Mouse (Mus musculus) myocyte (in vitro differentiated cells): Measurements from ENCODE around the gene Mtss1l. TPM values are rescaled to one million over a fixed set of nuclear protein-coding genes. Genes with fewer than 3 reads are reported as not detected.
A peak's percentile ranks its signal among the peaks of the same experiment; 100 is the strongest.
"Not testable (repeated sequence)": the region's sequence is repeated elsewhere in the genome, so short reads cannot be mapped to it uniquely, and the experiment has no call there.

ENCODE experiments used
- H3K27me3 ChIP-seq: one replicate; pipeline ENCODE4 v1.6.1; 2011; ENCODE audit not compliant: control insufficient read depth, insufficient read depth, insufficient read length
- H3K36me3 ChIP-seq: one replicate; pipeline ENCODE4 v1.6.1; 2011; ENCODE audit not compliant: control insufficient read depth, insufficient read depth
- H3K4me2 ChIP-seq: one replicate; pipeline ENCODE4 v1.6.1; 2011; ENCODE audit warnings: low read depth, control low read depth
- H3K4me3 ChIP-seq: one replicate; pipeline ENCODE4 v1.5.1; 2011; ENCODE audit warnings: mild to moderate bottlenecking, control low read depth, moderate library complexity
- H3K79me2 ChIP-seq: one replicate; pipeline ENCODE4 v1.6.1; 2011; ENCODE audit not compliant: control insufficient read depth, insufficient read depth
- H3ac ChIP-seq: one replicate; pipeline ENCODE4 v1.6.1; 2011; ENCODE audit not compliant: control insufficient read depth, insufficient read length
- CEBPB ChIP-seq: IDR thresholded peaks from 2 replicates; pipeline ENCODE4 v1.6.1; 2011; ENCODE audit warnings: mild to moderate bottlenecking, moderate library complexity; ENCODE audit not compliant: poor library complexity, insufficient read depth, severe bottlenecking
- E2F4 ChIP-seq: IDR thresholded peaks from one replicate; pipeline ENCODE4 v1.6.1; 2011; ENCODE audit warnings: mild to moderate bottlenecking, control low read depth, moderate library complexity; ENCODE audit not compliant: insufficient read depth
- MAX ChIP-seq: IDR thresholded peaks from one replicate; pipeline ENCODE4 v1.6.1; 2011; ENCODE audit warnings: low read depth, mild to moderate bottlenecking, control low read depth
- MYOD1 ChIP-seq, 3 experiments: IDR thresholded peaks; one replicate each; pipeline ENCODE4 v1.6.1; 2011; ENCODE audit warnings: control low read depth in 2 of 3, low read depth in 2 of 3, mild to moderate bottlenecking in 2 of 3, moderate library complexity in 1 of 3; ENCODE audit not compliant: insufficient read length in 2 of 3, control insufficient read depth in 1 of 3
- MYOG ChIP-seq, 3 experiments: IDR thresholded peaks; one replicate each; pipeline ENCODE4 v1.6.1; 2011; ENCODE audit warnings: control low read depth in 2 of 3, low read depth in 2 of 3, mild to moderate bottlenecking in 2 of 3; ENCODE audit not compliant: insufficient read length in 2 of 3, control insufficient read depth in 1 of 3, insufficient read depth in 1 of 3
- POLR2A ChIP-seq: IDR thresholded peaks from one replicate; pipeline ENCODE4 v1.6.1; 2011; ENCODE audit warnings: low read depth, mild to moderate bottlenecking, control low read depth, moderate library complexity; ENCODE audit not compliant: insufficient read length
- POLR2AphosphoS2 ChIP-seq: IDR thresholded peaks from one replicate; pipeline ENCODE4 v1.6.1; 2011; ENCODE audit warnings: low read depth, control low read depth; ENCODE audit not compliant: insufficient read length
- REST ChIP-seq: IDR thresholded peaks from one replicate; pipeline ENCODE4 v1.6.1; 2011; ENCODE audit warnings: mild to moderate bottlenecking, control low read depth, moderate library complexity; ENCODE audit not compliant: insufficient read depth, insufficient read length
- SRF ChIP-seq: IDR thresholded peaks from one replicate; pipeline ENCODE4 v1.6.1; 2011; ENCODE audit warnings: low read depth; ENCODE audit not compliant: control insufficient read depth, insufficient read length
- TCF12 ChIP-seq: IDR thresholded peaks from one replicate; pipeline ENCODE4 v1.6.1; 2011; ENCODE audit warnings: mild to moderate bottlenecking, control low read depth; ENCODE audit not compliant: poor library complexity, insufficient read depth, severe bottlenecking
- TCF3 ChIP-seq: IDR thresholded peaks from one replicate; pipeline ENCODE4 v1.6.1; 2011; ENCODE audit warnings: low read depth, control low read depth; ENCODE audit not compliant: insufficient read length
- USF1 ChIP-seq: IDR thresholded peaks from one replicate; pipeline ENCODE4 v1.6.1; 2011; ENCODE audit warnings: low read depth, mild to moderate bottlenecking, control low read depth, moderate library complexity
- polyA plus RNA-seq: library from polyadenylated mRNA; unstranded; fragments of >200 nt; fragmentation: generic; extraction: Trizol; gene quantifications from one replicate; pipeline ENCODE4 v1.2.1, GENCODE M21; 2012; ENCODE audit warnings: missing spikeins

Mtss1l gene
- polyA plus RNA-seq, 1 experiment, result 108 TPM

GRCm38 (mm10) chr8:110785366-110785765 lies 64.1 kb downstream of the Mtss1l start:
- TF ChIP-seq E2F4 (no peak), USF1 (no peak), SRF (no peak), MYOD1 (IDR thresholded peaks at IDR 0.05; ENCODE audit: control insufficient read depth in 1 of 3, insufficient read length in 2 of 3, low read depth in 2 of 3) (no peak), TCF3 (no peak), REST (no peak), TCF12 (no peak), POLR2A (no peak), POLR2AphosphoS2 (no peak)
- Histone ChIP-seq H3K36me3 (no peaks in the 10 kb centered on the region), H3K27me3 (no peaks in the 10 kb centered on the region), H3K4me3 (no peak overlapping the region), H3K4me2 (no peak overlapping the region), H3K79me2 (peaks cover 25% of the 10 kb centered on the region), H3ac (no peak overlapping the region)

- H3K27me3 ChIP-seq, H3K4me3 ChIP-seq, H3K4me2 ChIP-seq, H3ac ChIP-seq, H3K36me3 ChIP-seq: not testable (repeated sequence)
- H3K79me2 ChIP-seq, result peaks cover 24% of the 10 kb centered on the region
These were observed 65.2 kb downstream of the Mtss1l start for GRCm38 (mm10) chr8:110786501-110786900.

GRCm38 (mm10) chr8:110786934-110787333 lies 65.7 kb downstream of the Mtss1l start:
- Histone ChIP-seq H3K27me3 (no peaks in the 10 kb centered on the region), H3ac (no peak overlapping the region), H3K79me2 (peaks cover 20% of the 10 kb centered on the region), H3K4me2 (peak overlapping the region; percentile 26), H3K36me3 (no peaks in the 10 kb centered on the region), H3K4me3 (no peak overlapping the region)
- TF ChIP-seq POLR2AphosphoS2 (no peak), POLR2A (no peak), SRF (no peak)

DNA sequence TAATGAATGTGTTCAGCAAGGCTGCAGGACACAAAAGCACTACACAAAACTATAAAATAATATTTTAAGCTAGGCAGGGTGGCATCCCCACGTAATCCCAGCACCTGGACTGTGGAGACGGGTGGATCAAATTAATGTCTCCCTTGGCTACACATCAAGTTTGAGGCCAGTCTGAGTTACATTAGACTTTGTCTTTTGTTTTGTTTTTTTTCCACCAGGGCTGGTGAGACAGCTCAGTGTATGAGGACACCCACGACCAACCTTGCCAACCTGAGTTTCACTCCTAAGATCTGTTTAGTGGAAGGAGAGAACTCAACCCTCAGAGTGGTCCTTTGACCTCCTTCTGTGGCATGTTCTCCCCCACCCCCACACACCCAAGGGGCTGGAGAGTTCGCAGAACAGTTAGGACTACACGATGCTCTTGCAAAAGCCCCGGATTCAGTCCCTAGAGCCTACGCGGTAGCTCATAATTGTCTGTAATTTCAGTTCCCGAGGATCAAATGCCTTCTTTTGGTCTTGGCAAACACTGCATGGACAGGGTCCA lies 66.2 kb downstream of the Mtss1l start:
- Histone ChIP-seq H3ac (no peak overlapping the region), H3K36me3 (no peaks in the 10 kb centered on the region), H3K79me2 (peaks cover 16% of the 10 kb centered on the region), H3K4me3 (no peak overlapping the region), H3K27me3 (no peaks in the 10 kb centered on the region), H3K4me2 (peak overlapping the region; percentile 26)
- no peak for TF ChIP-seq MAX
- no peak for TF ChIP-seq TCF12
- no peak for TF ChIP-seq POLR2AphosphoS2
- TF ChIP-seq SRF, result no peak

DNA sequence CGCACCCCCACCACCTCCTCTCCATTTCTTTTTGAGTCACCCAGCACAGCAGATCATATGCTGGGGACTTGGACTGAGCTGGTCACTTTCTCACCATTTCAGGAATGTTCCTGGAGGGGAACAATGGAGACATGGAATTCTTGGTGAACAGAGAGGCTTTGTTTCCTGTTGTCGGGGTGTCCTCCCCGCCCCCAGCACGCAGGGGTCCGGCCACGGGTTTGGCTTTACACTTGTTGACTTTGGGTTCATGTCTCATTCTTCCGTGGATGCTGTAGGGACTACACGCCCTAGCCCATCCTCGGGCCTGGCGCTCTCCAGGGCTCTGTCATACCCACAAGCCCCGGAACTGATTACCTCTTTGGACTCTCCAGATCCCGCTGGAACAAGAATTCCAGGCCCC lies 67.7 kb downstream of the Mtss1l start:
- no peaks in the 10 kb centered on the region for H3K36me3 ChIP-seq
- peak overlapping the region; percentile 69 for H3K4me2 ChIP-seq
- TF ChIP-seq MYOG (IDR thresholded peaks at IDR 0.05; ENCODE audit: control insufficient read depth in 1 of 3, insufficient read depth in 1 of 3, insufficient read length in 2 of 3, low read depth in 2 of 3) (peak in 1 of 3 experiments; percentile 47), POLR2A (no peak)
- H3K4me3 ChIP-seq, result peak overlapping the region; percentile 25
- H3ac ChIP-seq, result no peak overlapping the region
- H3K27me3 ChIP-seq, result no peaks in the 10 kb centered on the region
- peaks cover 16% of the 10 kb centered on the region for H3K79me2 ChIP-seq

- Histone ChIP-seq H3K79me2 (peaks cover 16% of the 10 kb centered on the region), H3K27me3 (no peaks in the 10 kb centered on the region), H3K4me2 (peak overlapping the region; percentile 69), H3ac (no peak overlapping the region), H3K36me3 (no peaks in the 10 kb centered on the region), H3K4me3 (peak overlapping the region; percentile 25)
- TF ChIP-seq USF1, result no peak
- TF ChIP-seq MAX, result no peak
- no peak for TF ChIP-seq TCF3
- no peak for TF ChIP-seq CEBPB
- no peak for TF ChIP-seq POLR2A
- no peak for TF ChIP-seq MYOD1 (IDR thresholded peaks at IDR 0.05; ENCODE audit: control insufficient read depth in 1 of 3, insufficient read length in 2 of 3, low read depth in 2 of 3)
- TF ChIP-seq E2F4, result no peak
- no peak for TF ChIP-seq SRF
These were observed 68.3 kb downstream of the Mtss1l start for GRCm38 (mm10) chr8:110789571-110789970.
